Mouse (Mus musculus) stomach, embryonic 14.5 days (tissue): ENCODE results near the gene Sppl2c. TPM values are rescaled to one million over a fixed set of nuclear protein-coding genes. Genes with fewer than 3 reads are reported as not detected.

Experiments
- ATAC-seq: fragments of 200-750 bp; cut with Nextera tagmentation; 2 replicates; pipeline ENCODE4 v1.8.0; 2017; ENCODE audit warnings: low read depth, moderate TSS enrichment; ENCODE audit not compliant: insufficient number of reproducible peaks, insufficient read depth, low FRiP score
- H3K27ac ChIP-seq: fragments of 300-500 bp; sonication (generic); 2 replicates; pipeline ENCODE4 v1.5.1; 2014; ENCODE audit warnings: mild to moderate bottlenecking, low read length, moderate library complexity, mixed read lengths
- H3K27me3 ChIP-seq: fragments of 300-500 bp; sonication (generic); 2 replicates; pipeline ENCODE4 v1.6.1; 2014; ENCODE audit warnings: low read length, control low read depth, mixed read lengths; ENCODE audit not compliant: control insufficient read depth, insufficient read depth
- H3K36me3 ChIP-seq: fragments of 300-500 bp; sonication (generic); 2 replicates; pipeline ENCODE4 v1.6.1; 2014; ENCODE audit warnings: mild to moderate bottlenecking, control low read depth, low read length, moderate library complexity, mixed read lengths; ENCODE audit not compliant: control insufficient read depth, insufficient read depth
- H3K4me1 ChIP-seq: fragments of 300-500 bp; sonication (generic); 2 replicates; pipeline ENCODE4 v1.6.1; 2014; ENCODE audit warnings: low read length, control low read depth, mixed read lengths; ENCODE audit not compliant: control insufficient read depth, insufficient read depth
- H3K4me2 ChIP-seq: fragments of 300-500 bp; sonication (generic); replicated peaks from 2 replicates; pipeline ENCODE4 v1.6.1; 2014; ENCODE audit warnings: low read depth, low read length, control low read depth
- H3K4me3 ChIP-seq: fragments of 300-500 bp; sonication (generic); 2 replicates; pipeline ENCODE4 v1.5.1; 2014; ENCODE audit warnings: low read depth, low read length, control low read depth
- H3K9ac ChIP-seq: fragments of 300-500 bp; sonication (generic); replicated peaks from 2 replicates; pipeline ENCODE4 v1.6.1; 2014; ENCODE audit warnings: low read depth, mild to moderate bottlenecking, control low read depth, low read length, moderate library complexity, mixed read lengths
- H3K9me3 ChIP-seq: fragments of 300-500 bp; sonication (generic); 2 replicates; pipeline ENCODE4 v1.6.1; 2016; ENCODE audit warnings: low read depth, low read length, control low read depth; ENCODE audit not compliant: control insufficient read depth
- WGBS: fragments of 180-500 bp; shearing (Covaris S2); extraction: QIAGEN DNeasy Blood & Tissue Kit; methylation state at CpG from one replicate; pipeline ENCODE4 v1.1.7; 2014; 5-methylcytosine and 5-hydroxymethylcytosine counted together
- polyA plus RNA-seq: library from polyadenylated mRNA; unstranded; fragments of >200 nt; fragmentation: Nextera tagmentation; extraction: Ambion mirVana; gene quantifications from 2 replicates; pipeline ENCODE4 v1.2.1, GENCODE M21; 2014

The Sppl2c gene
- polyA plus RNA-seq, 1 experiment from 2014 or later, result not detected

GRCm38 (mm10) chr11:104230066-104230778 is 44.1 kb downstream of the Sppl2c start:
- H3K27me3 ChIP-seq, result peaks cover 26% of the 10 kb centered on the region; the same call in 1 of the 2 replicates
- peaks cover 13% of the 10 kb centered on the region; the same call in 1 of the 2 replicates for H3K4me1 ChIP-seq
- H3K36me3 ChIP-seq, result no peaks in the 10 kb centered on the region
- H3K27ac ChIP-seq, result no peak overlapping the region
- no peak for ATAC-seq
- H3K4me3 ChIP-seq, result peak overlapping the region; percentile 43
- peak overlapping the region; percentile 98 for H3K4me2 ChIP-seq
- H3K9ac ChIP-seq, result no peak overlapping the region
- WGBS, result 9% methylated on average over 9 of the region's 9 CpGs
- H3K9me3 ChIP-seq, result no peaks in the 10 kb centered on the region

DNA sequence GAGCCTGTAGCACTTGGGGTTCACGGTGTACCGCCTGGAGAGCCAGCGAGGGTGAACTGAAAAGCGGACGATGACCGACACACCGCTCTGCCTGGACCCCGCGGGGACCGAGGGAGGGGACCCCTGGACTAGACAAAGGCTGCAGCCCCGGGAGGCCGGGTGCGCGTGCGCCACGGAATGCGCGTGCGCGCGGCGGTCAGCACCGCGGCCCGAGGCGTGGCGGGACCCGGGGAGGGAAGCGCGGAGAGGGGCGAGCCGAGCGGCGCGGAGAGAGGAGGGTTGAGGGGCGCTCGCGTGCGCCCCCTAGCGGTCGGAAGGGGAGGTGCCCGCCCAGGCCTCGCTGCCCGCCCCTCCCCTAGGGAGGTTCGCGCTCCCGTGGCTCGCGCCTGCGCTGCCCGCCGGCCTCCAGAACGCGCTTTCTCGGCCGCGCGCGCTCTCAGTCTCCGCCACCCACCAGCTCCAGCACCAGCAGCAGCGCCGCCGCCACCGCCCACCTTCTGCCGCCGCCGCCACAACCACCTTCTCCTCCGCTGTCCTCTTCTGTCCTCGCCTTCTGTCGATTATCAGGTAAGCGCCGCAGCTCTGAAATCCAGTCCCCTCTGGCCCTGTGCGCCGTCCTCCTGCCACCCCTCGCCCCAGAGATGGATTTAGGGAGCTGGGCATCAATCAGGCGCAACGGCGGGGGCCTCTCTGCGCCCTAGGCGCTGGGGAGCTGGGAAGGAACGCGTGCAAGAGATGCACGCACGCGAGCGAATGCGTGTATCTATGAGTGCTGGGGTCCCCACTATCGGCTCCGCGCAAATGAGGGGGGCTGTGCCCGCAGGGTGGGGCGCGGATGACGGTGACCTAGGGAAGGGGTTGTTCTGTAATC is 45.1 kb downstream of the Sppl2c start, which contains the start of gene Mapt:
TSS of gene Mapt (plus strand) at position 350 of the 871 bp plus-strand sequence.
- Histone ChIP-seq H3K4me3 (peak within 1 kb of the TSS; percentile 43), H3K9me3 (no peaks in the 10 kb centered on the region), H3K9ac (peak within 1 kb of the TSS; percentile 45; the same call in 1 of the 2 replicates), H3K27ac (0 out of 2 replicates have a peak within 1 kb of the TSS, but pooled peaks have one; percentile 39), H3K4me1 (peaks cover 13% of the 10 kb centered on the region; the same call in 1 of the 2 replicates), H3K36me3 (no peaks in the 10 kb centered on the region), H3K4me2 (peak within 1 kb of the TSS; percentile 98), H3K27me3 (peaks cover 32% of the 10 kb centered on the region; the same call in 1 of the 2 replicates)
- WGBS, result 1% methylated on average over 68 of the region's 94 CpGs
- ATAC-seq, result peak; percentile 92

DNA sequence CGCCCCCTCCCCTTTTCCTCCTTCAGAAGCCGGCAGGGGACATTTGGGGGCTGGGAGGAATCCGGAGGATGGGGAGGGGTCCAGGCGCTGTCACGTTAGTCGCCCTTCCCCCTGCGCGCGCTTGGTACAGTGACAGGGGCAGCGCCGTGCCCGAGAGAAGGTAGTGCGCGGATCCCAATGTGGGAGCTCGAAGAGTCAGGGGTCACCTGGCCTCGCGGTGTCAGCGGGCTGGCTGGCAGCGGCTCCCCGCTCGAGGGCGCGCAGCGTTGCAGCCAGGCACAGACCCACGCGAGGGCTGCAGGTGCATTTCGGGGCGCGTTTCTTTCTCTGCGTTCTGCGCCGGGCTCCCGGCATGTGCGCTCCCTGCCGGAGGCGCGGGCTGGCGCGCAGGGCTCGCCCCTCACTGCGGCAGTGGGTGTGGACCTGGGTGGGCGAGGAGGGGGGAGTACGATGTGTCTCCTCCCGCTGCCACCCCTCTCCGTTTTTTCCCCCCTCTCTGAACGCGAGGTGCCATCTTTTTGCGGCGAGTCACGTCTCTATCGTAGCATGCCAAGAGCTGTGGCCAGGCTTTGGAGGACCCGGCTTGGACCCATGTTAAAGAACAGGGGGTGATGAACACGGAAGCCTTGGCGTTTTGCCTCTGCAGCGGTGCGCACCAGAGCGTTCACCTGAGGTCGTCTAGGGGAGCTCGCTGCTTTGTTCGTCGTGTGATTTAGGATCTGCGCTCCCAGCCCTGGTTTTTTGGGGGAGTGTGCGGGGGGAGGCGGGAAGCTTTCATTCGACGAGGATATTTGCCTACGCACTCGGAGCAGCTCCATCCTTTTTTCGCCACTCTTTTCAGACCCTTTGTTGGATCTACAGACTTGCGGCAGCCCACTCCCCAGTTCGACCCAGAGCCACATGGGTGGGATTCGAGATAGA is 46.3 kb downstream of the Sppl2c start:
- ATAC-seq, result no peak
- Histone ChIP-seq H3K27me3 (peaks cover 33% of the 10 kb centered on the region; the same call in 1 of the 2 replicates), H3K4me1 (peaks cover 13% of the 10 kb centered on the region; the same call in 1 of the 2 replicates), H3K27ac (no peak overlapping the region), H3K9me3 (no peaks in the 10 kb centered on the region), H3K36me3 (no peaks in the 10 kb centered on the region), H3K4me2 (peak overlapping the region; percentile 98), H3K4me3 (peak overlapping the region; percentile 43), H3K9ac (no peak overlapping the region)
- WGBS, result under 1% methylated on average over 72 of the region's 72 CpGs

DNA sequence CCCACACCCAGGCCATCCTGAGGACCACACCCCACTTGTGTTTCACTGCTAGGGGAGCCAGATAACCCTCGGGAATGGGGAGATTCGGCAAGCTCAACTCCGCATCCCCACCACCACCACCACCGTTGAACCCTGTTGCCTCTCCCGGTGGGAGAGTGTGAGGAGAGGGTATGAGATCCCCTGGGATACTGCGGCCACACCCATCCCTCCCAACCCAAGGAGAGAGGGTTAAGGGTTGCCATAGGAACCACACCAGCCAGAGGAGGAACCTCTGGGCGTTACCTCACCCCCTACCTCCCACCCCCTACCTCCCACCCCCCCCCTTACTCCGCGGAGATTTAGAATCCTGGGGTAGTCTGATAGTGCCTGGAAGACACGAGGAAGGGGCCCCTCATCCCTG is 47.0 kb downstream of the Sppl2c start:
- Histone ChIP-seq H3K27me3 (peaks cover 33% of the 10 kb centered on the region; the same call in 1 of the 2 replicates), H3K4me3 (peak overlapping the region; percentile 43; the same call in 1 of the 2 replicates), H3K36me3 (no peaks in the 10 kb centered on the region), H3K4me1 (peaks cover 13% of the 10 kb centered on the region; the same call in 1 of the 2 replicates), H3K9me3 (no peaks in the 10 kb centered on the region), H3K27ac (no peak overlapping the region), H3K9ac (no peak overlapping the region), H3K4me2 (peak overlapping the region; percentile 98; the same call in 1 of the 2 replicates)
- no peak for ATAC-seq
- 2% methylated on average over 10 of the region's 10 CpGs for WGBS

DNA sequence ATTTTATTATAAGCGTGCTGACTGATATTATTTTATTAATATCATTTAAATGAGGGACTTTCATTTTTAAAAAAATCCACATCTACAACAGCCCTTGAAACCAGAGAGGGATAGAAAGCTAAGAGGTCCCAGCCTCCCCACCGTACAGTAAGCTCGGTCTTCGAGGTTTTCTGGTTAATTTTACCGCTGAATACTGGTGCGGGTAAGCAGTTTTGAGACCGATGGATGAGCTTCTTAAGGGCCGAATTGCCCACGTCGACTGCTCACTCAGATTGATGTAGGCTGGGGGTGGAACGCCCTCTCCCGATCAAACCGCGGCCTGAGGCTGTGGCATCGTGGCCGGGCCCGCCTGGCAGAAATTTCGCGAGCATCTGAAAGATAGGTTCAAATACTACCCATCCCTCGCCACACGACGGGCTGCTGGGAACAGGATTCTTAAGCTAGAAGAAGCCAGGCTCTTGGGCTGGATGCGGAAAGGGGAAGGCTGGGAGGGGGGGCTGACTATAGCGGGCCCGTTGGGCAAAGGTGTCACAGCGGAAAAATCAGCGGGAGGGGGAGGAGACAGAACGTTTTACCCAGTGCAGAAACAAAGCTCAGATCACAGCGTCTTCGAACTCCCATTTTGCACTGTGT is 47.6 kb downstream of the Sppl2c start:
- ATAC-seq, result no peak
- no peak overlapping the region for H3K4me3 ChIP-seq
- H3K4me2 ChIP-seq, result no peak overlapping the region
- H3K4me1 ChIP-seq, result peaks cover 13% of the 10 kb centered on the region; the same call in 1 of the 2 replicates
- no peak overlapping the region for H3K9ac ChIP-seq
- no peak overlapping the region for H3K27ac ChIP-seq
- H3K9me3 ChIP-seq, result no peaks in the 10 kb centered on the region
- WGBS, result 5% methylated on average over 30 of the region's 30 CpGs
- no peaks in the 10 kb centered on the region for H3K36me3 ChIP-seq
- peaks cover 33% of the 10 kb centered on the region; the same call in 1 of the 2 replicates for H3K27me3 ChIP-seq

- Histone ChIP-seq H3K4me3 (no peak overlapping the region), H3K4me2 (no peak overlapping the region), H3K4me1 (peaks cover 13% of the 10 kb centered on the region; the same call in 1 of the 2 replicates), H3K36me3 (no peaks in the 10 kb centered on the region), H3K27ac (no peak overlapping the region), H3K27me3 (peaks cover 33% of the 10 kb centered on the region; the same call in 1 of the 2 replicates), H3K9ac (no peak overlapping the region), H3K9me3 (no peaks in the 10 kb centered on the region)
- 22% methylated on average over 6 of the region's 6 CpGs for WGBS
- no peak for ATAC-seq
Measured at GRCm38 (mm10) chr11:104234680-104235079, 48.6 kb downstream of the Sppl2c start.

GRCm38 (mm10) chr11:104235881-104236280 is 49.8 kb downstream of the Sppl2c start:
- 71% methylated on average over 2 of the region's 2 CpGs for WGBS
- H3K9me3 ChIP-seq, result no peaks in the 10 kb centered on the region
- H3K4me3 ChIP-seq, result no peak overlapping the region
- ATAC-seq, result no peak
- H3K27ac ChIP-seq, result no peak overlapping the region
- H3K9ac ChIP-seq, result no peak overlapping the region
- H3K4me1 ChIP-seq, result peaks cover 13% of the 10 kb centered on the region; the same call in 1 of the 2 replicates
- H3K4me2 ChIP-seq, result no peak overlapping the region
- peaks cover 33% of the 10 kb centered on the region; the same call in 1 of the 2 replicates for H3K27me3 ChIP-seq
- no peaks in the 10 kb centered on the region for H3K36me3 ChIP-seq
